Mouse (Mus musculus) cerebellum, adult 2 months (tissue): ENCODE measurements around the gene Kif27. TPM values are rescaled to one million over a fixed set of nuclear protein-coding genes. Genes with fewer than 3 reads are reported as not detected.

ENCODE experiments used
- DNase-seq, 2 experiments: peaks; one replicate each; pipeline ENCODE4 v3.0.0; 2021
- H3K27ac ChIP-seq: fragments of 200-500 bp; 2 replicates; pipeline ENCODE4 v1.5.1; 2012; ENCODE audit warnings: low read length, control low read depth, inconsistent platforms; ENCODE audit not compliant: insufficient read depth
- H3K27me3 ChIP-seq: fragments of 200-500 bp; 2 replicates; pipeline ENCODE4 v1.6.1; 2012; ENCODE audit warnings: inconsistent platforms, mild to moderate bottlenecking, low read length, moderate library complexity; ENCODE audit not compliant: control insufficient read depth, insufficient read depth
- H3K4me1 ChIP-seq: fragments of 200-500 bp; 2 replicates; pipeline ENCODE4 v1.6.1; 2011; ENCODE audit warnings: low read length; ENCODE audit not compliant: control insufficient read depth, insufficient read depth
- H3K4me3 ChIP-seq: fragments of 200-500 bp; replicated peaks from 2 replicates; pipeline ENCODE3; 2011; ENCODE audit warnings: mild to moderate bottlenecking, low read depth, low read length, control low read depth; ENCODE audit not compliant: insufficient read depth
- CTCF ChIP-seq: fragments of 200-500 bp; IDR thresholded peaks from 2 replicates; pipeline ENCODE4 v1.5.1; 2011; ENCODE audit warnings: low read depth, mild to moderate bottlenecking, control low read depth, low read length, moderate library complexity, borderline replicate concordance; ENCODE audit not compliant: insufficient read depth
- POLR2A ChIP-seq: fragments of 200-500 bp; IDR thresholded peaks from 2 replicates; pipeline ENCODE4 v1.6.1; 2011; ENCODE audit warnings: low read length, control low read depth, borderline replicate concordance; ENCODE audit not compliant: insufficient read depth
- WGBS: fragments of 180-500 bp; shearing (Covaris S2); methylation state at CpG from one replicate; pipeline ENCODE4 v1.1.7; 2018; 5-methylcytosine and 5-hydroxymethylcytosine counted together
- polyA plus RNA-seq: library from polyadenylated mRNA; depleted of rRNA; stranded (reverse); fragments of >200 nt; gene quantifications from 2 replicates; pipeline ENCODE4 v1.2.3, GENCODE M21; 2012

Gene Kif27
- polyA plus RNA-seq, 1 experiment, result 0.47 TPM

- no peak for DNase-seq
- TF ChIP-seq POLR2A, result no peak
- WGBS, result 78% methylated on average over 1 of the region's 1 CpGs
- Histone ChIP-seq H3K27ac (no peak overlapping the region), H3K27me3 (no peaks in the 10 kb centered on the region), H3K4me1 (no peaks in the 10 kb centered on the region), H3K4me3 (no peak overlapping the region)
Observed at GRCm38 (mm10) chr13:58289308-58289707, 69.6 kb downstream of the Kif27 start.

GRCm38 (mm10) chr13:58287822-58288221 lies 71.1 kb downstream of the Kif27 start:
- no peaks in the 10 kb centered on the region for H3K4me1 ChIP-seq
- no peaks in the 10 kb centered on the region for H3K27me3 ChIP-seq
- H3K4me3 ChIP-seq, result no peak overlapping the region
- 15% methylated on average over 13 of the region's 13 CpGs for WGBS
- no peak overlapping the region for H3K27ac ChIP-seq
- peak; percentile 68 to 81 for DNase-seq
- TF ChIP-seq CTCF (peak; percentile 95), POLR2A (no peak)

- Histone ChIP-seq H3K4me1 (no peaks in the 10 kb centered on the region), H3K4me3 (no peak overlapping the region), H3K27me3 (no peaks in the 10 kb centered on the region), H3K27ac (no peak overlapping the region)
- no peak for DNase-seq
- 56% methylated on average over 4 of the region's 4 CpGs for WGBS
- no peak for TF ChIP-seq POLR2A
- TF ChIP-seq CTCF, result no peak
Observed at GRCm38 (mm10) chr13:58283466-58283865, 75.5 kb downstream of the Kif27 start.

GRCm38 (mm10) chr13:58281936-58282335 lies 77.0 kb downstream of the Kif27 start:
- no peaks in the 10 kb centered on the region for H3K27me3 ChIP-seq
- WGBS, result 74% methylated on average over 4 of the region's 4 CpGs
- H3K27ac ChIP-seq, result no peak overlapping the region
- H3K4me1 ChIP-seq, result no peaks in the 10 kb centered on the region
- H3K4me3 ChIP-seq, result no peak overlapping the region
- TF ChIP-seq POLR2A (no peak), CTCF (no peak)
- no peak for DNase-seq

- 91% methylated on average over 3 of the region's 3 CpGs for WGBS
- no peaks in the 10 kb centered on the region for H3K4me1 ChIP-seq
- DNase-seq, result no peak
- TF ChIP-seq CTCF (no peak), POLR2A (no peak)
- no peak overlapping the region for H3K4me3 ChIP-seq
- H3K27ac ChIP-seq, result no peak overlapping the region
- H3K27me3 ChIP-seq, result no peaks in the 10 kb centered on the region
Observed at GRCm38 (mm10) chr13:58280528-58280927, 78.4 kb downstream of the Kif27 start.

GRCm38 (mm10) chr13:58276256-58276655 lies 82.7 kb downstream of the Kif27 start:
- H3K4me3 ChIP-seq, result no peak overlapping the region
- 89% methylated on average over 10 of the region's 10 CpGs for WGBS
- H3K27me3 ChIP-seq, result no peaks in the 10 kb centered on the region
- TF ChIP-seq CTCF (no peak), POLR2A (no peak)
- no peak for DNase-seq
- no peak overlapping the region for H3K27ac ChIP-seq
- no peaks in the 10 kb centered on the region for H3K4me1 ChIP-seq

- TF ChIP-seq POLR2A (no peak), CTCF (no peak)
- H3K4me1 ChIP-seq, result no peaks in the 10 kb centered on the region
- peak within 1 kb of the TSS; percentile 65 for H3K4me3 ChIP-seq
- no peak for DNase-seq
- H3K27ac ChIP-seq, result no peak within 1 kb of the TSS
- 88% methylated on average over 8 of the region's 8 CpGs for WGBS
- no peaks in the 10 kb centered on the region for H3K27me3 ChIP-seq
Observed at GRCm38 (mm10) chr13:58275599-58275998, 83.3 kb downstream of the Kif27 start, which contains the start of gene Gkap1. Gkap1 (minus strand) TSS chr13:58275699.

- H3K27ac ChIP-seq, result no peak overlapping the region
- H3K27me3 ChIP-seq, result no peaks in the 10 kb centered on the region
- no peaks in the 10 kb centered on the region for H3K4me1 ChIP-seq
- no peak for DNase-seq
- H3K4me3 ChIP-seq, result peak overlapping the region; percentile 65
- TF ChIP-seq CTCF, result no peak
- no peak for TF ChIP-seq POLR2A
- WGBS, result 28% methylated on average over 8 of the region's 9 CpGs
Observed at GRCm38 (mm10) chr13:58275076-58275475, 83.8 kb downstream of the Kif27 start.
